Mouse (Mus musculus) heart, postnatal 14 days (tissue): Measurements from ENCODE around the gene Arglu1. TPM values are rescaled to one million over a fixed set of nuclear protein-coding genes. Genes with fewer than 3 reads are reported as not detected.

Experiments
- DNase-seq, 2 experiments: peaks; one replicate each; pipeline ENCODE4 v3.0.0; 2021 to 2022
- intact Hi-C: fragments of 180-260 bp; cut with DNase I; formaldehyde crosslinking; loops from one replicate; pipeline ENCODE4 v1.15.1; 2025
- microRNA-seq, 2 experiments: library from miRNA; unstranded; fragments of <30 nt; microRNA quantifications; one replicate each; pipeline ENCODE4 v1.2.0; 2021 to 2022
- total RNA-seq, 2 experiments: library from RNA; stranded (reverse); gene quantifications; 2 replicates each; pipeline ENCODE4 v1.2.3; 2021

Gene Arglu1
- total RNA-seq, 2 experiments from 2014 or later = 35.6 to 39.7 TPM

- DNase-seq = no peak
- intact Hi-C loops = no loop called here
These were observed 50.6 kb downstream of the Arglu1 start for GRCm38 (mm10) chr8:8639569-8640263.

- DNase-seq = no peak
- intact Hi-C loops = no loop called here
These were observed 58.9 kb downstream of the Arglu1 start for GRCm38 (mm10) chr8:8631394-8631793.

- no peak for DNase-seq
These were observed 66.3 kb downstream of the Arglu1 start for GRCm38 (mm10) chr8:8624017-8624416.

GRCm38 (mm10) chr8:8623486-8623885 is 66.8 kb downstream of the Arglu1 start:
- intact Hi-C loops = no loop called here
- peak; percentile 30 to 58 for DNase-seq

More at GRCm38 (mm10) chr8:8624017-8624416, 66.3 kb downstream of the Arglu1 start:
- intact Hi-C loops = no loop called here

- no peak for DNase-seq
- intact Hi-C loops = no loop called here
These were observed 67.8 kb downstream of the Arglu1 start for GRCm38 (mm10) chr8:8622476-8622875.

- DNase-seq = no peak
- intact Hi-C loops = no loop called here
These were observed 68.3 kb downstream of the Arglu1 start for GRCm38 (mm10) chr8:8622031-8622430.

- DNase-seq = no peak
- intact Hi-C loops = no loop called here
These were observed 68.9 kb downstream of the Arglu1 start for GRCm38 (mm10) chr8:8621236-8621917.

GRCm38 (mm10) chr8:8620536-8620935 is 69.8 kb downstream of the Arglu1 start:
- intact Hi-C loops = no loop called here
- DNase-seq = no peak

- intact Hi-C loops = no loop called here
- DNase-seq = no peak
These were observed 70.8 kb downstream of the Arglu1 start for GRCm38 (mm10) chr8:8619221-8620194.

Small RNA genes lying within 50 kb of the gene (microRNA-seq; reads per million reads assigned to microRNA genes)
- 1.3 to 7.2 reads per million in 2 experiments for gene Mir7654

Other genes starting within 250 kb of the Arglu1 start
- gene Efnb2, start 29.3 kb downstream of the Arglu1 start, total RNA-seq = 10 to 100 TPM; 33.5 to 39.9 TPM